Mouse (Mus musculus): Measurements from ENCODE around the gene Zw10. TPM values are rescaled to one million over a fixed set of nuclear protein-coding genes. Genes with fewer than 3 reads are reported as not detected.

Gene Zw10
- total RNA-seq (2017), result 33.0 and 33.4 TPM in 2 replicates

- peak; percentile 98 to 99 for ATAC-seq (replicated peaks in 1 of 2; ENCODE audit: insufficient read depth in 1 of 2, low FRiP score in 2 of 2, low TSS enrichment in 1 of 2, low read depth in 1 of 2, poor library complexity in 2 of 2, severe bottlenecking in 2 of 2)
Observed at GRCm38 (mm10) chr9:49055333-49056205, at the start of gene Zw10. Gene Zw10, plus strand, starts transcription at chr9:49055613.

DNA sequence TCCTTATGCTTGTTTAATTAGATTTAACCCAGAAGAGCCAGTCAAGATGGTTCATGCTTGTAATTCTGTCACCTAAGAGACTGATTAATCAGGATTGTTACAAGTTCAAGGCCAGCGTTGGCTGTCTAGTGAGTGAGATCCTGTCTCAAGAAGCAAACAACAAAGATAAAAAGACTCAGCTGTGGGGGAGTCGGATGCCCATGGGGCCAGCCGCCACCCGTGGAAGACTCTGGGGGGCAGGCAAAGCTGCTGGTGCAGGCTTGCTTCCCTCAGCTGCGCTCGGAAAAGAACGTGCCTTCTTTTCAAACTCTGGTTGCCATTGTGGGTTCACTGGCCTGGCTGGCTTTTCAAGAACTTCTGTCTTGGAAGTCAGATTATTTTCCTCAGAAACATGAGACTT, 39.6 kb upstream of the Zw10 start:
- no peak for ATAC-seq (replicated peaks in 1 of 2; ENCODE audit: insufficient read depth in 1 of 2, low FRiP score in 2 of 2, low TSS enrichment in 1 of 2, low read depth in 1 of 2, poor library complexity in 2 of 2, severe bottlenecking in 2 of 2)

DNA sequence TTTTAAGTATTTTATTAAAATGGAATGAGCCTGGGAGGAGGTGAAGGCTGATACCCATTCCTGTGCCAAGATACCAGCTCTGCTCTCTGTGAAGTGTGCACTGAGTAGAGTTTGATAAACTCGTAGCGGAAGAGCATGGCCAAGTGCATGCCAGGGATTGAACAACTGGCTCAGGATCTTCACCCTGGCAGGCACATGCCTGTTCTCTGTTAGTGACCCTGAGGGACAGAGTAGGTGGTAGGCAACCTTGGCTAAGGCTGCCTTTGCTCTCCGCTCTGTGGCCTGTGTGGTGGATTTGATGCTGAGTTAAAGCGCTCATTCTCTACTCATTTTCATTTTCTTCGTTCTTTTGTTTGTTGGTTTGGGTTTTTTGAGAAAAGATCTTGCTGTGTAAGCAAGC, 34.1 kb upstream of the Zw10 start:
- ATAC-seq (replicated peaks in 1 of 2; ENCODE audit: insufficient read depth in 1 of 2, low FRiP score in 2 of 2, low TSS enrichment in 1 of 2, low read depth in 1 of 2, poor library complexity in 2 of 2, severe bottlenecking in 2 of 2), result no peak

GRCm38 (mm10) chr9:49023956-49024355, 31.5 kb upstream of the Zw10 start:
- ATAC-seq (replicated peaks in 1 of 2; ENCODE audit: insufficient read depth in 1 of 2, low FRiP score in 2 of 2, low TSS enrichment in 1 of 2, low read depth in 1 of 2, poor library complexity in 2 of 2, severe bottlenecking in 2 of 2), result no peak

DNA sequence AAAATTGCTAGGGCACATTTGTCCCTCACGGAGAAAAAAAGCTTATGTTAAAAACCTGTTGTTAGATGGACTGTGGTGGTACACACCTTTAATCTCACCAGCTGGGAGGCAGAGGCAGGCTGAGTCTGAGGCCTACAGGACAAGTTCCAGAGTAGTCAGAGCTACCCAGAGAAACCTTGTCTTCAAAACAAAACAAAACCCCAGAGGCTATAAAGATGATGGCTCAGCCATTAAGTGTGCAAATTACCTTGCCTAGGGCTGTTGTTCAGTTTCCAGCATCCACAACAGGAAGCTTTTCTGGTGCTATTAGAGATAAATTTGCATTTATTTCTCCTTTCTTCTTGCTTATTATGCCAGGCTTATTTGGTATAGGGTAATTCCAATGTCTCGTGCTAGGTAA, 30.9 kb upstream of the Zw10 start:
- no peak for ATAC-seq (replicated peaks in 1 of 2; ENCODE audit: insufficient read depth in 1 of 2, low FRiP score in 2 of 2, low TSS enrichment in 1 of 2, low read depth in 1 of 2, poor library complexity in 2 of 2, severe bottlenecking in 2 of 2)

- ATAC-seq (replicated peaks in 1 of 2; ENCODE audit: insufficient read depth in 1 of 2, low FRiP score in 2 of 2, low TSS enrichment in 1 of 2, low read depth in 1 of 2, poor library complexity in 2 of 2, severe bottlenecking in 2 of 2), result no peak
Observed at GRCm38 (mm10) chr9:49034764-49035163, 20.6 kb upstream of the Zw10 start.

- no peak for ATAC-seq (replicated peaks in 1 of 2; ENCODE audit: insufficient read depth in 1 of 2, low FRiP score in 2 of 2, low TSS enrichment in 1 of 2, low read depth in 1 of 2, poor library complexity in 2 of 2, severe bottlenecking in 2 of 2)
Observed at GRCm38 (mm10) chr9:49050901-49051300, 4.5 kb upstream of the Zw10 start.

DNA sequence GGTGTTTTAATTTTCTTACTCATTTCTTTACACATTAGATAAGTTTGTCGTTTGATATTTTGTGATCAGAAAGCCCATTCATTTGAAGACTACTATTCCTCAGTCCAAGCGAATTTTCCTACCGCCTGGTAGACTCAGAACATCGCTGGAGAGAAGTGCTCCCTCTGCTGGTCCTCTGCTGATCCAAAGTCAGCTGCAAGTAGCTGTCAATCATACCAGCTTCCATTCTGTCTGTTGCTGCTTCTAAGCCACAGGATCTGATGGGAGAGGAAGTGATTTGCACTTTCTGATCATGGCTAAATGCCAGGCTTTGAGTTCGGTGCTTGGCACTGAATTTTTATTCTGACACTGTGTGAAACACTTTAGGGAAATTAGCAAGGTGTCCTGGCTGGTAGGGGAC, 4.1 kb upstream of the Zw10 start:
- peak; percentile 62 to 63 for ATAC-seq (replicated peaks in 1 of 2; ENCODE audit: insufficient read depth in 1 of 2, low FRiP score in 2 of 2, low TSS enrichment in 1 of 2, low read depth in 1 of 2, poor library complexity in 2 of 2, severe bottlenecking in 2 of 2)

GRCm38 (mm10) chr9:49054028-49054427, 1.4 kb upstream of the Zw10 start:
- no peak for ATAC-seq (replicated peaks in 1 of 2; ENCODE audit: insufficient read depth in 1 of 2, low FRiP score in 2 of 2, low TSS enrichment in 1 of 2, low read depth in 1 of 2, poor library complexity in 2 of 2, severe bottlenecking in 2 of 2)

- ATAC-seq (replicated peaks in 1 of 2; ENCODE audit: insufficient read depth in 1 of 2, low FRiP score in 2 of 2, low TSS enrichment in 1 of 2, low read depth in 1 of 2, poor library complexity in 2 of 2, severe bottlenecking in 2 of 2), result no peak
Observed at GRCm38 (mm10) chr9:49076847-49077246, 21.4 kb downstream of the Zw10 start.

DNA sequence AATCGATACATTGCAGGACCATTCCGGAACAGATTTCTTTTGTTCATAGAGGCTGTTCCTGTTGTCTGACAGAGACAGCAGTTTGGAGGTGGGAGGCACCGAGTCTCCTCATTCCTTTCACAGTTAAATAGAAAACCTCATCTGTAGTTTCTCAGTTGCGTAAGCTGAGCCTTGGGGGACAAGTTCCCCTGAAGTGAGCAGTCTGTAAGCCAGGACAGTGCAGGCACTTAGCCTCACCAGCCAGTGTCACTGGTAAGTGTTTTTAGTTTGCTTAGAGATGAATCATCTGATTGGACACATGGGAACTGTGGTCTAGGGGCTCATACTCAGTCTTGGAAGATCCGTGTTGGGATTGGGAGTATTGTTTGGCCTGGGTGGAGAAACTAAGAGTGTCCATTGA, 25.7 kb downstream of the Zw10 start, which contains the start of gene Tmprss5:
Gene Tmprss5, plus strand, starts transcription at position 154 of the 400 bp plus-strand sequence.
- no peak for ATAC-seq (replicated peaks in 1 of 2; ENCODE audit: insufficient read depth in 1 of 2, low FRiP score in 2 of 2, low TSS enrichment in 1 of 2, low read depth in 1 of 2, poor library complexity in 2 of 2, severe bottlenecking in 2 of 2)

GRCm38 (mm10) chr9:49081561-49081960, 26.1 kb downstream of the Zw10 start:
- peak; percentile 42 to 49; a peak in 2 of 4 replicates for ATAC-seq (replicated peaks in 1 of 2; ENCODE audit: insufficient read depth in 1 of 2, low FRiP score in 2 of 2, low TSS enrichment in 1 of 2, low read depth in 1 of 2, poor library complexity in 2 of 2, severe bottlenecking in 2 of 2)

GRCm38 (mm10) chr9:49087317-49087716, 31.9 kb downstream of the Zw10 start:
- ATAC-seq (replicated peaks in 1 of 2; ENCODE audit: insufficient read depth in 1 of 2, low FRiP score in 2 of 2, low TSS enrichment in 1 of 2, low read depth in 1 of 2, poor library complexity in 2 of 2, severe bottlenecking in 2 of 2), result no peak

GRCm38 (mm10) chr9:49098871-49099270, 43.5 kb downstream of the Zw10 start:
- no peak for ATAC-seq (replicated peaks in 1 of 2; ENCODE audit: insufficient read depth in 1 of 2, low FRiP score in 2 of 2, low TSS enrichment in 1 of 2, low read depth in 1 of 2, poor library complexity in 2 of 2, severe bottlenecking in 2 of 2)

DNA sequence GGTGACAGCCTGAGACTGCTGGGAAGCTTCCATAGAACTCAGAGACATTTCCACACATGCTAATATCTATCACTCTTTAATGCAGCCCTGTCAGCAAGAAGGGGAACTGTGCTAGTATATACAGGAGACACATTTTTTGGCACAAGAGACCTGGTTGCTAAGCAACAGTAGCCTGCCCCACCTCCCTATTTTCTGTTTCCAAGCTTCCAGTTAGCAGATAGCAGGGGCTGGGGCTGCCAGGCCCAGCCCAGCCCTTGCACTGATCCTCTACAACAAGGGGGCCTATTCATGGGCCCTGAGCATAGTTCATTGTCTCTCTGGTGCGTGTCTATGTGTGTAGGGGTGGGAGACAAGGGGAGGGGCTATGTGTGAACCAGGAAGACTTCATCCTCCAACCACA, 46.9 kb downstream of the Zw10 start:
- ATAC-seq (replicated peaks in 1 of 2; ENCODE audit: insufficient read depth in 1 of 2, low FRiP score in 2 of 2, low TSS enrichment in 1 of 2, low read depth in 1 of 2, poor library complexity in 2 of 2, severe bottlenecking in 2 of 2), result no peak

- no peak for ATAC-seq (replicated peaks in 1 of 2; ENCODE audit: insufficient read depth in 1 of 2, low FRiP score in 2 of 2, low TSS enrichment in 1 of 2, low read depth in 1 of 2, poor library complexity in 2 of 2, severe bottlenecking in 2 of 2)
Observed at GRCm38 (mm10) chr9:49109101-49109500, 53.7 kb downstream of the Zw10 start.

DNA sequence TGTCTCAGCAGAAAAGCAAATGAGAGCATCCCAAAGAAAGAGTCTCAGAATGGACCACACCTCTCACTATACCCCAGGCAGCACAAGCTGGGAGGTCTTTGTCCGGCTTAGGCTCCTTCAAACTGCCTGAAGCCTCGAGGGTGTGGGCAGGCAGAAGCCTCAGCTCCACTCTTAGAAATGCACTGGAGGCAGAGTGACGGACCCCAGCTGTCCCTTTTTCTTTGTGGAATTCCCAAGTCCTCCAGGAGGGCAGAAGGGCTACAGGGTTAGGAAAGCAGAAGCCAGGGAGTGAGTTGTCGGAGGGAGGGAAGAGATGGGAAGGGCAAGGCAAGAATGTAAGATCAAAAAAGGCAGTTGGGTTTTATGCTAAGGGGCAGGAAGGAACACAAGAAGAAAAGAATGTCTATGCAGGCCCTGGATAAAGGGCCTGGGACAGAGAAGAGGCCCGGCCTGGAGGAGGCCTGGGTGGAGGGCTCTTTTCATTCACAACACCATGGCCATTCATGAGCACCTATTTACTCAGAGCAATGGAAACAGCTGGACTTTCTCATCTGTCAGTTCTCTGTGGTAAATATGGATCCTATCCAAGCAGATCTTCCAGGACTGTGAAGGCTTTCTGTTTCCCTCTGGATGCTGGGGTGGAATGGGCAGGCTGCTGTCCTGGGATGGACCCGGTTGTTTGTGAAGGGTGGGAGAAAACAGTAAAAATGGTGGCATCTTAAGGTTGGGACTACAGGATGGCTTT, 55.2 kb downstream of the Zw10 start:
- no peak for ATAC-seq (replicated peaks in 1 of 2; ENCODE audit: insufficient read depth in 1 of 2, low FRiP score in 2 of 2, low TSS enrichment in 1 of 2, low read depth in 1 of 2, poor library complexity in 2 of 2, severe bottlenecking in 2 of 2)

DNA sequence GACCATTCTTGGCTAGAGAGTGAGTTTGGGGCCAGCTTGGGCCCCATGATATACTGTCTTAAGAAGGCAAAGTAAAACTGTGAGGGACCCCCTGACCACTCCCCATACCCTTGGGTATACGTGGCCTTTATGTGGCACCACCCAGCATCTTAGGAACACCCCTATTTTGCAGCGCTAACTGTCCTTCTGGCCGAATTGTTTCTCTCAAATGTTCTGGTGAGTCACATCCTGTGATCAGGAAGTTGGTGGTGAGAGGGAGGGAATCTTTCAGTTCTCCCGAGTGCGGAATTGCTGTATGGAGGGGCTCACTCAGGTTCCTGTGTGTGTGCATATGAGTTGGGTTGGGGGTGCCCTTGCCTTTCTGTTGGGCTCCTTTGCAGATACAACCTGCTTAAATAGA, 55.9 kb downstream of the Zw10 start:
- ATAC-seq (replicated peaks in 1 of 2; ENCODE audit: insufficient read depth in 1 of 2, low FRiP score in 2 of 2, low TSS enrichment in 1 of 2, low read depth in 1 of 2, poor library complexity in 2 of 2, severe bottlenecking in 2 of 2), result no peak
